Mouse (Mus musculus): ENCODE measurements around the gene Cc2d2b. TPM values are rescaled to one million over a fixed set of nuclear protein-coding genes. Genes with fewer than 3 reads are reported as not detected.
A peak's percentile ranks its signal among the peaks of the same experiment; 100 is the strongest.

Cc2d2b gene
- not detected for total RNA-seq (2021)
- long read RNA-seq, experiment 1: 0 reads
- long read RNA-seq, experiment 2: 0 reads

DNA sequence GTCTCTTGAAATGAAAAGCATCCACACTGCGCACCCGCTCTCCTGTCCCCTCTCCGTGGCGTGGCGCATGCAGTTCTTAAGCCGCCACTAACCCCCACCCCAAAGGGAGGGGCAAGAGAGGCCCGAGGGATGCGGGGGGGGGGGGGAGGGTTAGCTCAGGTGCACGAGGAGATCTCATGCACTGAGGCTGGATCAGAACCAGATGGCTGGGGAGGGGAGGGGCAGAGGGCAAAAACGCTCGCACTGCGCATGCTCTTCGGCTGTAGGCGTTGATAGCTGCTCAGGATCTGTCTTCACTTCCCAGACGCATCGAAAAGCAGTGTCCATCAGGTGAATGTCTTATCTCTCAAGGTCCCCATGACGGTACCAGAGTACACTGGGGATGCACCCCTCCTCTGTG, at the start of gene Cc2d2b:
Cc2d2b (plus strand) TSS at position 195 of the 400 bp plus-strand sequence.
- no peak within 1 kb of the TSS for H3K27ac ChIP-seq
- DNase-seq: no peak
- intact Hi-C loops (cut with DNase I): no loop called here
- TF ChIP-seq CTCF (IDR thresholded peaks at IDR 0.05): no peak
- no peak within 1 kb of the TSS for H3K4me3 ChIP-seq

- no peak for DNase-seq
- Histone ChIP-seq H3K4me3 (no peak overlapping the region), H3K27ac (0 out of 2 replicates have a peak overlapping the region, but pooled peaks have one; percentile 7)
- intact Hi-C loops (cut with DNase I): loop anchor here (5.0 kb wide), 1 partner anchor 73 kb away; no protein-coding TSS in a partner anchor
- TF ChIP-seq CTCF (IDR thresholded peaks at IDR 0.05): no peak
These were observed 48.7 kb upstream of the Cc2d2b start for GRCm38 (mm10) chr19:40699816-40700215.

GRCm38 (mm10) chr19:40702406-40702805, 46.1 kb upstream of the Cc2d2b start:
- H3K27ac ChIP-seq: peak overlapping the region; percentile 70
- H3K4me3 ChIP-seq: peak overlapping the region; percentile 39
- intact Hi-C loops (cut with DNase I): loop anchor here (5.0 kb wide), 1 partner anchor 75 kb away; no protein-coding TSS in a partner anchor
- TF ChIP-seq CTCF (IDR thresholded peaks at IDR 0.05): no peak
- no peak for DNase-seq

DNA sequence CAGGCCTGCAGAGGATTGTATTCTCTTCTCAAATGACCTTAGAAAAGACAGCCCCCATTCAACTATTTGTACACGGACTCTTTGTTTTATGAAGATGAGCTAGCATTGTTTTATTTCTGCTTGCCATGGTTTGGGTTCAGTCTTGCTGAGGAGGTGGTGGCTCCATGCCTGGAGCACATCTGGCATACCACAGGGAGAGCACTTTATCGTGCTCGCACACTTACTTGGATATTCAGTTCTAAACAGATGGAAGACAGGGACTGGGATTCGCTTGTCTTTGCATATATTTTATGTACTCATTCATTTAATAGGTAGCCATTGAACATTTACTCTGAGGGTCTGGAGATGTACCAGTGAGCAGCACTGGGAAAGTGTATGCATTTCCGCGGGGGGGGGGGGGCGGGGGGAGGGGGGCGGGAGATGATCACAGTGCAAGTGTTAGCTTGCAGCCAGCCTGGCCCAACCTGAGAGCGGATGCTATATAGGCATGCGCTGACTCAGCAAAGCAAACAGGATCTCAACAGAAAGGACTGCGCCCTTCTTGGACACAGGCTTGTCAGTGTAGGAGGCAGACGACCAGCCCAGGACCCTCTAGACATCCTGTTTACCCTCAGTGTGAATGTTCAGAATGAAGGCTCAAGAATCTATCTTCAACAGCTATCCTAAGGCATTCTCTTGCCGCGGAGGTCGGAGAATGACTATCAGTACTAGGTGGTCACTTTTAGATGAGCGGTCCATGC, 35.5 kb upstream of the Cc2d2b start:
- DNase-seq: no peak
- TF ChIP-seq CTCF (IDR thresholded peaks at IDR 0.05): no peak
- no peak overlapping the region for H3K4me3 ChIP-seq
- no peak overlapping the region for H3K27ac ChIP-seq
- intact Hi-C loops (cut with DNase I): no loop called here

- TF ChIP-seq CTCF (IDR thresholded peaks at IDR 0.05): no peak
- H3K4me3 ChIP-seq: no peak overlapping the region
- intact Hi-C loops (cut with DNase I): no loop called here
- DNase-seq: no peak
- no peak overlapping the region for H3K27ac ChIP-seq
These were observed 33.9 kb upstream of the Cc2d2b start for GRCm38 (mm10) chr19:40714700-40715099.

DNA sequence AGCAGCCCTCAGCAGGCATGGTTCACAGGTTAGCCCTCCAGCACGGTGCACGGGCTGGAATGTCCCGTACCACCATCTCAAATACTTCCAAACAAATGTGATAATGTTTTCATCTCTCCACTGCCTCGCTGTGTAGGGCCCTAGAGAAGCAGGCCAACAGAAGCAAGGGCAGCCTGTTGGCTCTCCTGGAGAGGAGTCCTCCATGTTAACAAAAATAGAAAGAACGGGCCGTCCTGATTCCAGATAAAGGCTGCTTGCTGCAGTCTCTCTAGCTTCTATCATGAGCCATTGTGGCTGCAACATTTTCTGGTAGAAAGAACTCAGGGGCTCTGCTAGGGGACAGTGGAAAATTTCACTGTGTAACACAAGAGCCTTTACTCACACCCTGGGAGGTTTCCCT, 31.6 kb upstream of the Cc2d2b start:
- no peak for TF ChIP-seq CTCF (IDR thresholded peaks at IDR 0.05)
- no peak overlapping the region for H3K27ac ChIP-seq
- intact Hi-C loops (cut with DNase I): no loop called here
- no peak overlapping the region for H3K4me3 ChIP-seq
- no peak for DNase-seq

GRCm38 (mm10) chr19:40719439-40720105, 29.0 kb upstream of the Cc2d2b start:
- intact Hi-C loops (cut with DNase I): no loop called here
- Histone ChIP-seq H3K27ac (no peak overlapping the region), H3K4me3 (no peak overlapping the region)
- no peak for DNase-seq
- no peak for TF ChIP-seq CTCF (IDR thresholded peaks at IDR 0.05)

GRCm38 (mm10) chr19:40720381-40720780, 28.2 kb upstream of the Cc2d2b start:
- H3K27ac ChIP-seq: no peak overlapping the region
- intact Hi-C loops (cut with DNase I): no loop called here
- no peak overlapping the region for H3K4me3 ChIP-seq
- no peak for TF ChIP-seq CTCF (IDR thresholded peaks at IDR 0.05)
- DNase-seq: no peak

DNA sequence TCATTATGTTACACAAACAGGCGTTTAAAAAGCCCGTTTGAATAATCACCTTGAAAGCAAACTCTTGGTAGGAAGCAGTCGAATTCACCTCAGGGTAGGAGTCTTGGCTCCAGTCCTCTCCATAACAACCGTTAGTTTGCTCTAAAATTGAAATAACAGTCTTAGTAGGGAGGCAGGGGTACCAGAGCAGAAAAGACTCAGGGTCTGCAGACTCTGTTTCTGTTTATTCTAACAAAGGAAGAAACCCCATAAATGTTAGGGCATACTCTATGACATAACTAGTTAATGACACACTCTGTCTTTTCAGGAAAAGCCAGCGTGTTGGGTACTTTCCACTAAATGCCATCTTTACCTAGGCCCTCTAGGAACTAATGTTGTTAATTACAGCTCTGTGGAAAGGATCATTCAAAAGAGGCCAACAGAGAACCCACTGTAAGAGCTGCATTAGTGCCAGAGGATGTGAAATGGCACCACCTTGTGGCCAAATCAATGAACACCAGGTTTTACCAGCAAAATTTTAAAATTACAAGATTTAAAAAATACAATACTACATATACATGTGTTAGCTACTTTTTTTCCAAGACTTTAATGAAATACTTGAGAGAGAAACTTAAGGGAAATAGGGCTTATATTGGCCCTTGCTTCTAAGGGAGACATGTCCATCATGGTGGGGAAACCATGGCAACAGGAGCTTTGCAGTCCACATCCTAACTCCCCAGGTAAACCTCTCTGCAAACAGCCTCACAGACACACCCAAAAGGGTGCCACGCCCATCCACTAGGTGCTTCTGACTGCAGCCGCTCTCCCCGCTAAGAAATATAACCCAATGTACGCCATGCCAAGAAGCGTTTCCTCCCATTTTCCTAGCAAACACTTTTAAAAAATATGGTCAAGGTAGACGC, 26.2 kb upstream of the Cc2d2b start:
- no peak overlapping the region; the same call in 1 of the 2 replicates for H3K27ac ChIP-seq
- intact Hi-C loops (cut with DNase I): loop anchor here (1.0 kb wide), 1 partner anchor 110 kb away; the partner anchor contains the start of genes Entpd1 and Tctn3
- peak; percentile 48 for DNase-seq
- H3K4me3 ChIP-seq: no peak overlapping the region
- TF ChIP-seq CTCF (IDR thresholded peaks at IDR 0.05): peak; percentile 84

DNA sequence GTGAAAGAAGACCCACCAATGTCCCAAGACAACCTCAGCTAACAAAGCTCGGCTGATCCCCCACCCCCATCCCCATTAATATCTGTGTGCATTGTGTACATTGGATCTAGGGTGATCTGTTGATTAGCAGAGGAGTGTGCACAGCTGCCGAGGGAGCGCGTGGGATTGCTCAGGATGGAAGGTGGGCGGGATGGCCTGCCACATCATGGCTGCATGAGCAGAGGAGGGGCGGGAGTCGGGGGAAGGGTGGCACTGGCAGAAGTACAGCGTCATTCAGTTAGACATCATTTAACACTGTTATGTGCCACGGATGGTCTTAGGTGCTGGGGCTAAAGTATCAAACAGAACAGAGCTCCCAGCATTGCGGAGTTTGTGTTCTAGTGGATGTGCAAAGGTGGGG, 25.0 kb upstream of the Cc2d2b start:
- no peak for DNase-seq
- intact Hi-C loops (cut with DNase I): no loop called here
- Histone ChIP-seq H3K27ac (no peak overlapping the region), H3K4me3 (no peak overlapping the region)
- no peak for TF ChIP-seq CTCF (IDR thresholded peaks at IDR 0.05)

DNA sequence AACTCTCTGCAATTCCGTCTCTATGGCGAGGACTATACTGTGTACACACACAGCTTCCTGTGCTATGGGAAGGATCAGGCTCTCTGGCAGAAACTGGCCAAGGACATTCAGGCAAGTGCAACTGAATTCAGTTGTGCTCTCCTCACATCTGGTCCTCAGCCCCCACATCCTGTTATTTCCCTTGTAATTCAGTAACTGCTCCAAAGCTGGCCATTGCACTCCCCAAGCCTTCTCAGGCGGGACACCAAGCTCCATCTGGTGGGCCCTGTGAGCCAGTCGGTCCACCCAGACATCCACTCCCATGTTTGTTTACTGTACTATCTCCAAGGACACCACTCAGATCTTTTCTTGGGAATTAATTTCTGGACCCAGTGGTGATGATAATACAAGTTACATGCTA, 22.4 kb upstream of the Cc2d2b start:
- no peak for TF ChIP-seq CTCF (IDR thresholded peaks at IDR 0.05)
- Histone ChIP-seq H3K27ac (peak overlapping the region; percentile 68), H3K4me3 (no peak overlapping the region)
- peak; percentile 58 for DNase-seq
- intact Hi-C loops (cut with DNase I): no loop called here

- H3K27ac ChIP-seq: peak overlapping the region; percentile 46; the same call in 1 of the 2 replicates
- no peak overlapping the region for H3K4me3 ChIP-seq
- DNase-seq: no peak
- intact Hi-C loops (cut with DNase I): no loop called here
- no peak for TF ChIP-seq CTCF (IDR thresholded peaks at IDR 0.05)
These were observed 21.9 kb upstream of the Cc2d2b start for GRCm38 (mm10) chr19:40726614-40727013.

All from gastrocnemius, adult 2 months (tissue).